ENCODE assay signal across 17 mouse cellular contexts in the genomic region with DNA sequence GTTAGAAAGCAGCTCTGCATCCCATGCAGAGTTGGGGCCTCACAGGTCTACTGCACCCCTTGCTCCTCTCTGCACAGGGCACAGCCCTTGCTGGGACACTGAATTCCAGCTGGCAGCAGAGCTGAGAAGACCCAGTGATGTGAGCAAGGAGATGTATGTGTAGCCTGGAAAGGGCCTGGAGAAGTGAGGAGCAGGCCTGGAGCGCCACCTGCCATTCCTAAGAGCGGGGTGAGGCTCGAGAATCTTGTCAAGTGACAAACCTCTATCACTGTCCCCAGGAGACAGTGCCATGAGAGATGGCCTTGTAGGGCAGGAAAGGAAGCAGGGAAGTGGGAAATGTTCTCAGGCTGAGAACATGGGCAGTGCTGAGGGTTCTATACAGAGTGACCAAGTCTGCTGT. TPM values are rescaled to one million over a fixed set of nuclear protein-coding genes. Genes with fewer than 3 reads are reported as not detected.
DNase-seq lines count a peak whose midpoint lies in the region; ATAC-seq and TF ChIP-seq lines count a peak whose summit lies in the region.
"Had no signal": no experiment of that assay in that cellular context is flagged by ENCODE, and none has a peak within 500 bp of the region (broad histone marks: within the 10 kb centered on the region; RNA-seq: fewer than 3 reads in every experiment).

No protein-coding gene starts in this region.

- WGBS in heart, postnatal 0 days = 59% methylated on average over 3 of the region's 3 CpGs
- 73% methylated on average over 3 of the region's 3 CpGs for WGBS in midbrain, postnatal 0 days
- 88% methylated on average over 3 of the region's 3 CpGs for WGBS in midbrain, embryonic 14.5 days
- WGBS in stomach, postnatal 0 days = 60% methylated on average over 3 of the region's 3 CpGs

- H3K4me2 ChIP-seq in heart, postnatal 0 days (ENCODE audit: low read depth, low read length) = no peak overlapping the region
- no peak overlapping the region for H3K4me2 ChIP-seq in midbrain, postnatal 0 days (ENCODE audit: low read depth, low read length, poor library complexity, severe bottlenecking)
- H3K4me2 ChIP-seq in midbrain, embryonic 14.5 days (ENCODE audit: low read length) = no peak overlapping the region
- no peak overlapping the region for H3K4me2 ChIP-seq in stomach, postnatal 0 days (replicated peaks; ENCODE audit: low read depth)
- H3K4me2 ChIP-seq: hindbrain, embryonic 15.5 days; midbrain, embryonic 11.5 days had no signal

- no peaks in the 10 kb centered on the region for H3K9me3 ChIP-seq in heart, postnatal 0 days (replicated peaks; ENCODE audit: control insufficient read depth, low read length)
- H3K9me3 ChIP-seq in midbrain, postnatal 0 days (ENCODE audit: low read length) = no peaks in the 10 kb centered on the region
- no peaks in the 10 kb centered on the region for H3K9me3 ChIP-seq in midbrain, embryonic 14.5 days (ENCODE audit: control insufficient read depth, low read length)
- H3K9me3 ChIP-seq in stomach, postnatal 0 days (ENCODE audit: control insufficient read depth, low read length) = no peaks in the 10 kb centered on the region
- H3K9me3 ChIP-seq: hindbrain, embryonic 15.5 days had no signal

- peak; percentile 24 for TF ChIP-seq CTCF in heart, postnatal 0 days (IDR thresholded peaks at IDR 0.05; ENCODE audit: low read depth)
- peak; percentile 22; the same call in 1 of the 2 replicates for TF ChIP-seq CTCF in left cerebral cortex, adult 2 months (IDR thresholded peaks at IDR 0.05)
- peak; percentile 22; the same call in 1 of the 2 replicates for TF ChIP-seq CTCF in midbrain, postnatal 0 days (IDR thresholded peaks at IDR 0.05)
- TF ChIP-seq CTCF in stomach, postnatal 0 days (IDR thresholded peaks at IDR 0.05; ENCODE audit: low read depth) = peak; percentile 56; the same call in 1 of the 2 replicates

- no peak for TF ChIP-seq EP300 in heart, postnatal 0 days (IDR thresholded peaks at IDR 0.05; ENCODE audit: low read depth)
- TF ChIP-seq EP300 in stomach, postnatal 0 days (optimal IDR thresholded peaks at IDR 0.05) = no peak

- H3K4me3 ChIP-seq in heart, postnatal 0 days (ENCODE audit: low read depth, low read length) = no peak overlapping the region
- no peak overlapping the region for H3K4me3 ChIP-seq in left cerebral cortex, adult 2 months
- H3K4me3 ChIP-seq in midbrain, postnatal 0 days (ENCODE audit: low read depth, low read length) = no peak overlapping the region
- no peak overlapping the region for H3K4me3 ChIP-seq in midbrain, embryonic 14.5 days (replicated peaks; ENCODE audit: low read depth, low read length)
- H3K4me3 ChIP-seq in stomach, postnatal 0 days (ENCODE audit: low read depth, low read length) = no peak overlapping the region
- H3K4me3 ChIP-seq: hindbrain, embryonic 15.5 days had no signal

- ATAC-seq in heart, postnatal 0 days (ENCODE audit: insufficient read depth, low read depth) = no peak
- no peak for ATAC-seq in midbrain, postnatal 0 days (ENCODE audit: low FRiP score)
- ATAC-seq in midbrain, embryonic 14.5 days (ENCODE audit: low FRiP score, low TSS enrichment) = no peak
- ATAC-seq in stomach, postnatal 0 days (ENCODE audit: low FRiP score, low TSS enrichment) = no peak

- no peaks in the 10 kb centered on the region for H3K27me3 ChIP-seq in heart, postnatal 0 days (ENCODE audit: control insufficient read depth, insufficient read depth, low read length)
- no peaks in the 10 kb centered on the region for H3K27me3 ChIP-seq in midbrain, postnatal 0 days (ENCODE audit: insufficient read depth, low read length)
- H3K27me3 ChIP-seq in midbrain, embryonic 14.5 days (ENCODE audit: control insufficient read depth, insufficient read depth, low read length) = no peaks in the 10 kb centered on the region
- H3K27me3 ChIP-seq in stomach, postnatal 0 days (ENCODE audit: control insufficient read depth, insufficient read depth, low read length) = no peaks in the 10 kb centered on the region
- H3K27me3 ChIP-seq: hindbrain, embryonic 15.5 days had no signal

- no peaks in the 10 kb centered on the region for H3K36me3 ChIP-seq in heart, postnatal 0 days (replicated peaks; ENCODE audit: control insufficient read depth, insufficient read depth, low read length)
- H3K36me3 ChIP-seq in midbrain, postnatal 0 days (ENCODE audit: insufficient read depth, low read length) = no peaks in the 10 kb centered on the region
- H3K36me3 ChIP-seq in midbrain, embryonic 14.5 days (ENCODE audit: control insufficient read depth, insufficient read depth, low read length) = no peaks in the 10 kb centered on the region
- no peaks in the 10 kb centered on the region for H3K36me3 ChIP-seq in stomach, postnatal 0 days (ENCODE audit: control insufficient read depth, insufficient read depth, low read length)
- H3K36me3 ChIP-seq: hindbrain, embryonic 15.5 days had no signal

- intact Hi-C loops in heart, postnatal 25 days (cut with DNase I) = loop anchor here (1.0 kb wide), 1 partner anchor 96 kb away; no protein-coding TSS in a partner anchor
- intact Hi-C loops in left cerebral cortex, adult 2 months (cut with DNase I) = loop anchor here (1.0 kb wide), 1 partner anchor 96 kb away; no protein-coding TSS in a partner anchor
- intact Hi-C loops in left cerebral cortex, postnatal 25 days (cut with DNase I) = no loop called here

- no peaks in the 10 kb centered on the region for H3K4me1 ChIP-seq in heart, postnatal 0 days (ENCODE audit: control insufficient read depth, insufficient read depth)
- H3K4me1 ChIP-seq in midbrain, postnatal 0 days (ENCODE audit: insufficient read depth, low read length) = no peaks in the 10 kb centered on the region; the same call in 1 of the 2 replicates
- H3K4me1 ChIP-seq in midbrain, embryonic 14.5 days (ENCODE audit: control insufficient read depth, insufficient read depth, low read length) = no peaks in the 10 kb centered on the region
- no peaks in the 10 kb centered on the region for H3K4me1 ChIP-seq in stomach, postnatal 0 days (replicated peaks; ENCODE audit: control insufficient read depth, insufficient read depth)
- H3K4me1 ChIP-seq: hindbrain, embryonic 15.5 days had no signal

- DNase-seq in heart, postnatal 0 days (ENCODE audit: low spot score) = no peak
- DNase-seq in heart, postnatal 25 days (ENCODE audit: low spot score) = no peak
- no peak for DNase-seq in left cerebral cortex, adult 2 months (ENCODE audit: extremely low spot score in 1 of 2, low spot score in 2 of 2)
- no peak for DNase-seq in left cerebral cortex, postnatal 25 days (ENCODE audit: low spot score in 2 of 2)
- no peak for DNase-seq in midbrain, postnatal 0 days (ENCODE audit: low spot score)
- DNase-seq in midbrain, embryonic 14.5 days = no peak
- DNase-seq in stomach, postnatal 0 days (ENCODE audit: low spot score) = no peak
- no peak for DNase-seq in layer of hippocampus, adult 9-10 months (ENCODE audit: low spot score)
- DNase-seq: cerebellum, postnatal 36 days; gastrocnemius, postnatal 10 days; heart, postnatal 14 days; kidney, adult 9 months; right cerebral cortex, postnatal 25 days; thymus, postnatal 36 days had no signal

- H3K27ac ChIP-seq in heart, postnatal 0 days (ENCODE audit: low read depth) = no peak overlapping the region
- H3K27ac ChIP-seq in left cerebral cortex, adult 2 months = no peak overlapping the region
- H3K27ac ChIP-seq in midbrain, postnatal 0 days (ENCODE audit: low read depth, low read length) = no peak overlapping the region
- H3K27ac ChIP-seq in midbrain, embryonic 14.5 days (replicated peaks; ENCODE audit: low read depth, low read length) = no peak overlapping the region
- H3K27ac ChIP-seq in stomach, postnatal 0 days (replicated peaks) = no peak overlapping the region
- H3K27ac ChIP-seq: hindbrain, embryonic 15.5 days; macrophage had no signal

- no peak overlapping the region for H3K9ac ChIP-seq in heart, postnatal 0 days (replicated peaks; ENCODE audit: low read depth, low read length)
- no peak overlapping the region for H3K9ac ChIP-seq in midbrain, postnatal 0 days (replicated peaks; ENCODE audit: low read length, poor library complexity, severe bottlenecking)
- H3K9ac ChIP-seq in midbrain, embryonic 14.5 days (replicated peaks; ENCODE audit: low read length) = no peak overlapping the region
- H3K9ac ChIP-seq in stomach, postnatal 0 days (ENCODE audit: low read length) = no peak overlapping the region
- H3K9ac ChIP-seq: hindbrain, embryonic 15.5 days had no signal

RNA-seq across cellular contexts. Expression of gene Lgalsl, which starts 59.6 kb away (rescaled TPM):
- 42.4 and 61.6 TPM in 2 replicates for total RNA-seq in heart, postnatal 0 days (2014; rRNA removed; ENCODE audit: low replicate concordance)
- polyA plus RNA-seq in heart, postnatal 0 days (2015; fragmentation: Nextera tagmentation; extraction: Ambion mirVana) = 29.6 and 29.7 TPM in 2 replicates
- 10 to 100 TPM; 32.3 to 40.3 TPM for total RNA-seq in heart, postnatal 25 days (2021)
- total RNA-seq in left cerebral cortex, adult 2 months (2021) = 10 to 100 TPM; 80.7 to 86.3 TPM
- 10 to 100 TPM; 86.2 to 93.4 TPM for total RNA-seq in left cerebral cortex, postnatal 25 days (2021)
- total RNA-seq in midbrain, postnatal 0 days (2014; rRNA removed) = 94.5 and 106 TPM in 2 replicates
- polyA plus RNA-seq in midbrain, postnatal 0 days (2015; fragmentation: Nextera tagmentation; extraction: Ambion mirVana) = 82.9 and 83.1 TPM in 2 replicates
- polyA plus RNA-seq in midbrain, embryonic 14.5 days (2014; fragmentation: Nextera tagmentation; extraction: Ambion mirVana) = 62.9 and 72.9 TPM in 2 replicates
- 85.2 and 94.2 TPM in 2 replicates for polyA plus RNA-seq in stomach, postnatal 0 days (2015; fragmentation: Nextera tagmentation; extraction: Ambion mirVana)
